Mouse (Mus musculus): ENCODE results near the gene Grm5. TPM values are rescaled to one million over a fixed set of nuclear protein-coding genes. Genes with fewer than 3 reads are reported as not detected.

Grm5 gene
- polyA plus RNA-seq (2012; fragmentation: generic; extraction: Trizol) = not detected
- long read RNA-seq, experiment 1 = 0 reads
- long read RNA-seq, experiment 2 = 0 reads

- H3K27me3 ChIP-seq (ENCODE audit: control insufficient read depth, insufficient read depth, insufficient read length) = no peaks in the 10 kb centered on the region
- no peak within 1 kb of the TSS for H3ac ChIP-seq (ENCODE audit: control insufficient read depth, insufficient read length, low read depth)
- no peaks in the 10 kb centered on the region for H3K36me3 ChIP-seq (ENCODE audit: control insufficient read depth, insufficient read depth)
- TF ChIP-seq MAX (IDR thresholded peaks at IDR 0.05) (no peak), USF1 (IDR thresholded peaks at IDR 0.05; ENCODE audit: low read depth) (no peak), MYOG (IDR thresholded peaks at IDR 0.05; ENCODE audit: control insufficient read depth, extremely low read depth, insufficient read length) (no peak), FOSL1 (IDR thresholded peaks at IDR 0.05; ENCODE audit: insufficient read depth, low read length, poor library complexity, severe bottlenecking) (no peak), CEBPB (IDR thresholded peaks at IDR 0.05; ENCODE audit: low read depth) (no peak), MYOD1 (IDR thresholded peaks at IDR 0.05; ENCODE audit: control insufficient read depth, insufficient read length, low read depth) (no peak), CTCF (IDR thresholded peaks at IDR 0.05; ENCODE audit: control insufficient read depth, insufficient read depth, insufficient read length) (no peak)
- H3K79me3 ChIP-seq (ENCODE audit: low read depth) = no peaks in the 10 kb centered on the region
- H3K79me2 ChIP-seq (ENCODE audit: control insufficient read depth, insufficient read depth) = no peaks in the 10 kb centered on the region
- no peak within 1 kb of the TSS for H3K4me3 ChIP-seq (ENCODE audit: insufficient read depth, poor library complexity, severe bottlenecking)
Measured at GRCm38 (mm10) chr7:87583868-87584267, at the start of gene Grm5. Gene Grm5, plus strand, starts transcription at chr7:87584168.

- no peaks in the 10 kb centered on the region for H3K27me3 ChIP-seq (ENCODE audit: control insufficient read depth, insufficient read depth, insufficient read length)
- H3K79me2 ChIP-seq (ENCODE audit: control insufficient read depth, insufficient read depth) = no peaks in the 10 kb centered on the region
- H3K36me3 ChIP-seq (ENCODE audit: control insufficient read depth, insufficient read depth) = no peaks in the 10 kb centered on the region
- no peak overlapping the region for H3K4me3 ChIP-seq (ENCODE audit: insufficient read depth, poor library complexity, severe bottlenecking)
- no peaks in the 10 kb centered on the region for H3K79me3 ChIP-seq (ENCODE audit: low read depth)
- no peak for TF ChIP-seq USF1 (IDR thresholded peaks at IDR 0.05; ENCODE audit: low read depth)
- TF ChIP-seq MYOG (IDR thresholded peaks at IDR 0.05; ENCODE audit: control insufficient read depth, extremely low read depth, insufficient read length) = no peak
- TF ChIP-seq MAX (IDR thresholded peaks at IDR 0.05) = no peak
- no peak for TF ChIP-seq FOSL1 (IDR thresholded peaks at IDR 0.05; ENCODE audit: insufficient read depth, low read length, poor library complexity, severe bottlenecking)
- TF ChIP-seq MYOD1 (IDR thresholded peaks at IDR 0.05; ENCODE audit: control insufficient read depth, insufficient read length, low read depth) = no peak
- TF ChIP-seq CEBPB (IDR thresholded peaks at IDR 0.05; ENCODE audit: low read depth) = no peak
- no peak for TF ChIP-seq CTCF (IDR thresholded peaks at IDR 0.05; ENCODE audit: control insufficient read depth, insufficient read depth, insufficient read length)
- H3ac ChIP-seq (ENCODE audit: control insufficient read depth, insufficient read length, low read depth) = no peak overlapping the region
Measured at GRCm38 (mm10) chr7:87539031-87539430, 44.9 kb upstream of the Grm5 start.

- Histone ChIP-seq H3K4me3 (ENCODE audit: insufficient read depth, poor library complexity, severe bottlenecking) (no peak overlapping the region), H3K79me2 (ENCODE audit: control insufficient read depth, insufficient read depth) (no peaks in the 10 kb centered on the region), H3K79me3 (ENCODE audit: low read depth) (no peaks in the 10 kb centered on the region), H3ac (ENCODE audit: control insufficient read depth, insufficient read length, low read depth) (no peak overlapping the region), H3K27me3 (ENCODE audit: control insufficient read depth, insufficient read depth, insufficient read length) (no peaks in the 10 kb centered on the region), H3K36me3 (ENCODE audit: control insufficient read depth, insufficient read depth) (no peaks in the 10 kb centered on the region)
- TF ChIP-seq MYOD1 (IDR thresholded peaks at IDR 0.05; ENCODE audit: control insufficient read depth, insufficient read length, low read depth) (no peak), MAX (IDR thresholded peaks at IDR 0.05) (no peak), CEBPB (IDR thresholded peaks at IDR 0.05; ENCODE audit: low read depth) (no peak), USF1 (IDR thresholded peaks at IDR 0.05; ENCODE audit: low read depth) (no peak), CTCF (IDR thresholded peaks at IDR 0.05; ENCODE audit: control insufficient read depth, insufficient read depth, insufficient read length) (no peak), FOSL1 (IDR thresholded peaks at IDR 0.05; ENCODE audit: insufficient read depth, low read length, poor library complexity, severe bottlenecking) (no peak), MYOG (IDR thresholded peaks at IDR 0.05; ENCODE audit: control insufficient read depth, extremely low read depth, insufficient read length) (no peak)
Measured at GRCm38 (mm10) chr7:87565300-87565699, 18.7 kb upstream of the Grm5 start.

GRCm38 (mm10) chr7:87566476-87566875, 17.5 kb upstream of the Grm5 start:
- no peaks in the 10 kb centered on the region for H3K79me2 ChIP-seq (ENCODE audit: control insufficient read depth, insufficient read depth)
- H3ac ChIP-seq (ENCODE audit: control insufficient read depth, insufficient read length, low read depth) = no peak overlapping the region
- no peaks in the 10 kb centered on the region for H3K27me3 ChIP-seq (ENCODE audit: control insufficient read depth, insufficient read depth, insufficient read length)
- no peak overlapping the region for H3K4me3 ChIP-seq (ENCODE audit: insufficient read depth, poor library complexity, severe bottlenecking)
- H3K36me3 ChIP-seq (ENCODE audit: control insufficient read depth, insufficient read depth) = no peaks in the 10 kb centered on the region
- H3K79me3 ChIP-seq (ENCODE audit: low read depth) = no peaks in the 10 kb centered on the region
- no peak for TF ChIP-seq MYOG (IDR thresholded peaks at IDR 0.05; ENCODE audit: control insufficient read depth, extremely low read depth, insufficient read length)
- TF ChIP-seq FOSL1 (IDR thresholded peaks at IDR 0.05; ENCODE audit: insufficient read depth, low read length, poor library complexity, severe bottlenecking) = no peak
- no peak for TF ChIP-seq MYOD1 (IDR thresholded peaks at IDR 0.05; ENCODE audit: control insufficient read depth, insufficient read length, low read depth)
- TF ChIP-seq MAX (IDR thresholded peaks at IDR 0.05) = no peak
- no peak for TF ChIP-seq USF1 (IDR thresholded peaks at IDR 0.05; ENCODE audit: low read depth)
- no peak for TF ChIP-seq CTCF (IDR thresholded peaks at IDR 0.05; ENCODE audit: control insufficient read depth, insufficient read depth, insufficient read length)
- TF ChIP-seq CEBPB (IDR thresholded peaks at IDR 0.05; ENCODE audit: low read depth) = no peak

- Histone ChIP-seq H3K27me3 (ENCODE audit: control insufficient read depth, insufficient read depth, insufficient read length) (no peaks in the 10 kb centered on the region), H3K36me3 (ENCODE audit: control insufficient read depth, insufficient read depth) (no peaks in the 10 kb centered on the region), H3K4me3 (ENCODE audit: insufficient read depth, poor library complexity, severe bottlenecking) (no peak overlapping the region), H3K79me3 (ENCODE audit: low read depth) (no peaks in the 10 kb centered on the region), H3ac (ENCODE audit: control insufficient read depth, insufficient read length, low read depth) (no peak overlapping the region), H3K79me2 (ENCODE audit: control insufficient read depth, insufficient read depth) (no peaks in the 10 kb centered on the region)
- no peak for TF ChIP-seq CTCF (IDR thresholded peaks at IDR 0.05; ENCODE audit: control insufficient read depth, insufficient read depth, insufficient read length)
- TF ChIP-seq USF1 (IDR thresholded peaks at IDR 0.05; ENCODE audit: low read depth) = no peak
- TF ChIP-seq CEBPB (IDR thresholded peaks at IDR 0.05; ENCODE audit: low read depth) = no peak
- TF ChIP-seq MAX (IDR thresholded peaks at IDR 0.05) = no peak
- no peak for TF ChIP-seq FOSL1 (IDR thresholded peaks at IDR 0.05; ENCODE audit: insufficient read depth, low read length, poor library complexity, severe bottlenecking)
- no peak for TF ChIP-seq MYOG (IDR thresholded peaks at IDR 0.05; ENCODE audit: control insufficient read depth, extremely low read depth, insufficient read length)
- TF ChIP-seq MYOD1 (IDR thresholded peaks at IDR 0.05; ENCODE audit: control insufficient read depth, insufficient read length, low read depth) = no peak
Measured at GRCm38 (mm10) chr7:87584281-87584701, 323 bp downstream of the Grm5 start.

Data from C2C12 (cell line).